Mouse (Mus musculus) right cerebral cortex, postnatal 10 days (tissue): Measurements from ENCODE around the gene A430005L14Rik.

Source experiments
- DNase-seq, 2 experiments: peaks; one replicate each; pipeline ENCODE4 v3.0.0; 2021; ENCODE audit warnings: low spot score in 2 of 2

Gene A430005L14Rik

GRCm38 (mm10) chr4:153974431-153975291 is 17.6 kb downstream of the A430005L14Rik start, which contains the start of the genes Dffb and Cep104:
TSS of gene Dffb (minus strand) at chr4:153975126.
TSS of gene Cep104 (plus strand) at chr4:153975194.
- DNase-seq, result peak; percentile 96 to 97

GRCm38 (mm10) chr4:153975292-153975662 is 18.2 kb downstream of the A430005L14Rik start:
- peak in 1 of 2 experiments; percentile 53 for DNase-seq

- DNase-seq, result no peak
Observed at GRCm38 (mm10) chr4:153975768-153976167, 18.7 kb downstream of the A430005L14Rik start.

DNA sequence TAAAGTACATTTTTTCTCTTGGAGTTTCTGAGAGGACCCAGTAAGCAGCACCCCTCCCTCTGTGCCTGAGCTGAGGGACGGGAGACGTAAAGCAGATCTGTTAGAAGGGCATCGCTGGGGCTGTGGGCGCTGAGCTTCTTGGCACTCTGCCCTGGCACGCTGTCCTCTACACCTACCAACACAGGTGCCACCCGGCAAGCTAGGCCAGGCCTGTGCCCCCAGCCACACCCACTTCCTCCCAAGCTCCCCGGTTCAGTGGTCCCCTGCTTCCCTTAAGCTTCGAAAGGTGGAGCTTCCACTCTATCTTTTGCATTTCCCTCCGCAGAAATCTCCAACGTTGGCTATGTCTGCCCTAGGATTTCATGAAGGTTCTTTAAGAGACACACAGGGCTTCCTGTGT is 22.2 kb downstream of the A430005L14Rik start:
- no peak for DNase-seq

GRCm38 (mm10) chr4:153980470-153980869 is 23.4 kb downstream of the A430005L14Rik start:
- DNase-seq, result no peak

- no peak for DNase-seq
Observed at GRCm38 (mm10) chr4:153992715-153993114, 35.7 kb downstream of the A430005L14Rik start.

DNA sequence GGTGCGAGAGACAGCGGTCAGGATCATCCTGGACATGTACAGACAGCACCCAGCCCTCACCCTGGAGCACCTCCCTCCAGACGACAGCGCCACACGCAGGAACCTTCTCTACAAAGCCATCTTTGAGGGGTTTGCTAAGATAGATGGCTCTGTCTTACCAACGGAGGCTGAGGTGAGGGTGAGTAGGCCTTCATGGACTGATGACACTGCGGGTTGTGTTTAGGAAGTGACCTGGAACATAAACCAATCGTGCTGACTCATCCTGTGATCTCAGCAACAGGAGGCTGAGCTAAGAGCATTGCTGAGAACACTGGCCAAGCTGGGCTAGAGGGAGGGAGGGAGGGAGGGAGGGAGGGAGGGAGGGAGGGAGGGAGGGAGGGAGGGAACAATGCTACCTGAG is 36.5 kb downstream of the A430005L14Rik start:
- DNase-seq, result no peak

DNA sequence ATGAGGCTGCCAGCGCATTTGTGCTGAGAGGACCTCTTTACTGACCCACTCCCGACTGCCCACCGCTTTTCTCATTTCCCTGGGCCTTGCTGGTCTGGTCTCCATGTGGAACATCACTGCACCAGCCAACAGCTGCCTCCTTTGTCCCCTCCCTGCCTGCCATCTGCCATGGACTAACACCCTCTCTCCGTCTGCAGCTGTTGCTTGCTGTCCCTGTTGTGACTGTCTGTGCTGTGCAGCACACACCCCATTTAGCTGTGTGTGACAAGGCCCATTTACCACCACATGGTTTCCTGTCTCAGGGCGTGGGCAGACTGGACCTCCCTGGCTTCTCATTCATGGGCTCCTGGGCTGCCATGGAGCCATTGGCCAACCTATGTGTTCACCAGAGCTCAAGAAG is 48.5 kb downstream of the A430005L14Rik start:
- DNase-seq, result no peak

GRCm38 (mm10) chr4:154006264-154006663 is 49.2 kb downstream of the A430005L14Rik start:
- no peak for DNase-seq

DNA sequence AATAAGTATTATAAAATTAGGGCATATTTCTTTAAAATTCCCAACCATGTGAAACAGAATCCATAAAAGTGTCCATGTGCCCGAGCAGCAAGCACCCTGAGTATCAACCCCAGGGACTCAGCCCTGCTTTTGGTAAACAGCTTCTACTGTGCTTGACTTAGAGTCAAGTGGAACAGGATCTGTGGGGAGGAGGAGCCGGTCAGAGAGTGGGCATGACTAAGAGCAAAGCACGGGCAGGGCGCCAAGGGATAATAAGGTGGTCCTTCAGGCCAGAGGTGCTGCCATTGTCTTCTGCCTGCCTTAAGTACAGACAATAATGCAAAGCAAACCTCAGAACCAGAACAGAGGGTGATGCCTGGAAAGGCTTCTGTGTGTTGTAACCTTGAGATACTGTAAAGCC is 50.7 kb downstream of the A430005L14Rik start:
- DNase-seq, result no peak

DNA sequence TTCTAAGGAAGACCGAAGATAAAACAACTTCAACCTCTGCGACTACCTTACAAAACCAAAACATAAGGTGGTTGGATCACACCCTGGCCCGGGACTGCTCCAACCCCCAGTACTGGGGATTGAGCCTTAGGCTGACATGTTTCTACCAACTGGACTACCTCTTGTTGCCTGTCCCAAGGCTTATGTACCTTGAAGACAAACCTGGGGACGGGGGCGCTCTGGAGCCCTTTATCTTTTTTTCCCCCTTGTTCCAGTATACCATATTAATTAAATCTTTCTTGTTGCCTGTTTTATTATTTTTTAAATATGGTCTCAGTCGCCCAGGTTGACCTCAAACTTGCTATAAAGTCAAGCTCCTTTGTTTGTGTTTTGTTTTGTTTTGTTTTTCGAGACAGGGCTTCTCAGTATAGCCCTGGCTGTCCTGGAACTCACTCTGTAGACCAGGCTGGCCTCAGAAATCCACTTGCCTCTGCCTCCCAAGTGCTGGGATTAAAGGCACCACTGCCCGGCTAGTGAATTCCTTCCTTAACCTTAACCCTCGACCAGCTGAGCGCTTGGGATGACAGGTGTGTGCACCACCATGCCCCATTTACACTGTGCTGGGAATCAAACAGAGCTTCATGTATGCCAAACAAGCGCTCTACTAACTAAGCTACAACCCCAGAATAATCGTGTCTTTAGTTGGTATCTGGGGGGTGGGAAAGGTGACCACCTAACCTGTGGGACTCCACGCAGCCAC is 54.0 kb downstream of the A430005L14Rik start:
- no peak for DNase-seq
